In the genomic region with DNA sequence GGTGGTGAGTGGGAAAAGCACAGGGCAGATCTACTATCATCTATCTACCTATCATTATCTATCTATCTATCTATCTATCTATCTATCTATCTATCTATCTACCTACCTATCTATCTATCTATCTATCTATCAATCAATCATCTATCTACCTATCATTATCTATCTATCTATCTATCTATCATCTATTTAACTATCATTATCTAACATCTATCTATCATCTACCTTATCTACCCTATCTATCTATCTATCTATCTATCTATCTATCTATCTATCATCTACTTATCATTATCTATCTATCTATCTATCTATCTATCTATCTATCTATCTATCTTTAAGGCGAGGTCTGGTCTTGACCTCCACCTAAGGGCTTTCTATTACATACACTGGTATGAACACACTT, we compare ENCODE assay signal across 3 mouse cellular contexts. TPM values are rescaled to one million over a fixed set of nuclear protein-coding genes. Genes with fewer than 3 reads are reported as not detected.
DNase-seq lines count a peak whose midpoint lies in the region; ATAC-seq and TF ChIP-seq lines count a peak whose summit lies in the region.
"Not testable (repeated sequence)": the region's sequence is repeated elsewhere in the genome, so short reads cannot be mapped to it uniquely, and the experiment has no call there.

No protein-coding gene starts in this region.

- not testable (repeated sequence) for H3K9ac ChIP-seq in MEL (ENCODE audit: control insufficient read depth, low read depth, low read length, poor library complexity, severe bottlenecking)
- H3K9ac ChIP-seq in embryonic facial prominence, embryonic 12.5 days = peak overlapping the region; percentile 38; the same call in 1 of the 2 replicates

- H3K4me3 ChIP-seq in MEL (ENCODE audit: control insufficient read depth in 1 of 2, insufficient read depth in 1 of 2, low read depth in 2 of 2, low read length in 2 of 2); embryonic facial prominence, embryonic 12.5 days: not testable (repeated sequence)

- H3K4me1 ChIP-seq in MEL (ENCODE audit: control insufficient read depth in 1 of 2, insufficient read depth in 2 of 2, low read length in 2 of 2) = peaks cover 4 to 19% of the 10 kb centered on the region in 2 experiments
- H3K4me1 ChIP-seq in embryonic facial prominence, embryonic 12.5 days = not testable (repeated sequence)

- not testable (repeated sequence) for H3K9me3 ChIP-seq in MEL (replicated peaks; ENCODE audit: insufficient read depth, low read length); embryonic facial prominence, embryonic 12.5 days

- not testable (repeated sequence) for TF ChIP-seq POLR2A in MEL (IDR thresholded peaks at IDR 0.05; ENCODE audit: control insufficient read depth in 1 of 2, insufficient read depth in 1 of 2, low read depth in 1 of 2, low read length in 2 of 2, poor library complexity in 1 of 2)

- not testable (repeated sequence) for H3K4me2 ChIP-seq in embryonic facial prominence, embryonic 12.5 days (replicated peaks)

- TF ChIP-seq EP300 in MEL (IDR thresholded peaks at IDR 0.05; ENCODE audit: low read depth in 1 of 2, low read length in 2 of 2) = not testable (repeated sequence)

- H3K79me2 ChIP-seq in MEL (ENCODE audit: control insufficient read depth, insufficient read depth, low read length, poor library complexity) = not testable (repeated sequence)

- WGBS in embryonic facial prominence, embryonic 12.5 days = 79% methylated on average over 1 of the region's 1 CpGs

- not testable (repeated sequence) for DNase-seq in MEL (ENCODE audit: low read depth, low spot score)
- DNase-seq in heart, adult 11 months = peak; percentile 16

- ATAC-seq in embryonic facial prominence, embryonic 12.5 days (ENCODE audit: insufficient number of reproducible peaks, insufficient read depth, low FRiP score, low TSS enrichment) = not testable (repeated sequence)

- not testable (repeated sequence) for TF ChIP-seq CTCF in MEL (IDR thresholded peaks at IDR 0.05 in 2 of 3, conservative IDR thresholded peaks at IDR 0.05 in 1 of 3; ENCODE audit: control insufficient read depth in 1 of 3, insufficient read depth in 1 of 3, low read depth in 2 of 3, low read length in 3 of 3, poor library complexity in 1 of 3, severe bottlenecking in 1 of 3)

- not testable (repeated sequence) for H3K27me3 ChIP-seq in MEL (ENCODE audit: control insufficient read depth in 1 of 2, insufficient read depth in 2 of 2, low read length in 2 of 2); embryonic facial prominence, embryonic 12.5 days

- peaks cover 0 to 15% of the 10 kb centered on the region in 2 experiments; a peak in 2 of 4 replicates for H3K36me3 ChIP-seq in MEL (ENCODE audit: control insufficient read depth in 1 of 2, insufficient read depth in 2 of 2, low read length in 2 of 2)
- H3K36me3 ChIP-seq in embryonic facial prominence, embryonic 12.5 days = not testable (repeated sequence)

- H3K27ac ChIP-seq in MEL (ENCODE audit: control insufficient read depth, low read depth, low read length); embryonic facial prominence, embryonic 12.5 days: not testable (repeated sequence)

- not testable (repeated sequence) for TF ChIP-seq RAD21 in MEL (IDR thresholded peaks at IDR 0.05; ENCODE audit: low read depth, low read length)

TF ChIP-seq in MEL, 35 proteins besides CTCF, POLR2A, EP300 and RAD21:
- TF ChIP-seq GATA1 (IDR thresholded peaks at IDR 0.05; ENCODE audit: low read depth, low read length) = peak; percentile 78

RNA-seq across cellular contexts. Expression of gene Cfl2, which starts 30.8 kb away (rescaled TPM):
- 5.3 and 5.7 TPM in 2 replicates for total RNA-seq in MEL (2012; rRNA removed)
- polyA plus RNA-seq in MEL (2012; ENCODE audit: insufficient read depth in 1 of 2, insufficient read length in 2 of 2, low read depth in 1 of 2, low replicate concordance in 2 of 2, missing spikeins in 1 of 2) = 1 to 10 TPM in 1 of 2 experiments, not detected in 1; 8.8 TPM
- 166 TPM in 2 replicates for polyA plus RNA-seq in embryonic facial prominence, embryonic 12.5 days (2016; fragmentation: Nextera tagmentation; extraction: Ambion mirVana)

RNA-seq across cellular contexts. Expression of gene Snx6, which starts 36.4 kb away (rescaled TPM):
- total RNA-seq in MEL (2012; rRNA removed) = 42.4 and 46.5 TPM in 2 replicates
- 10 to 100 TPM in 1 of 2 experiments, not detected in 1; 33.7 TPM for polyA plus RNA-seq in MEL (2012; ENCODE audit: insufficient read depth in 1 of 2, insufficient read length in 2 of 2, low read depth in 1 of 2, low replicate concordance in 2 of 2, missing spikeins in 1 of 2)
- 211 and 229 TPM in 2 replicates for polyA plus RNA-seq in embryonic facial prominence, embryonic 12.5 days (2016; fragmentation: Nextera tagmentation; extraction: Ambion mirVana)

Comparison
In these comparisons a context has a peak if more than half of its experiments do, and no peak if none do; other contexts are left out.
1. RNA of gene Cfl2, which starts 30.8 kb away (polyA plus RNA-seq): 166 TPM in embryonic facial prominence, embryonic 12.5 days; 8.8 TPM in MEL; every median in the first group is over 10 times any median in the second.